Mouse (Mus musculus) cerebellum, adult 2 months (tissue): ENCODE measurements around the gene Wdr25.

Experiments
- CTCF ChIP-seq: fragments of 200-500 bp; IDR thresholded peaks from 2 replicates; pipeline ENCODE4 v1.5.1; 2011; ENCODE audit warnings: low read depth, mild to moderate bottlenecking, control low read depth, low read length, moderate library complexity, borderline replicate concordance; ENCODE audit not compliant: insufficient read depth
- POLR2A ChIP-seq: fragments of 200-500 bp; IDR thresholded peaks from 2 replicates; pipeline ENCODE4 v1.6.1; 2011; ENCODE audit warnings: low read length, control low read depth, borderline replicate concordance; ENCODE audit not compliant: insufficient read depth

- TF ChIP-seq POLR2A (no peak), CTCF (no peak)
Measured at GRCm38 (mm10) chr12:108849488-108850022, 43.9 kb upstream of the Wdr25 start.
